Comparison of ENCODE assay signal across 24 mouse cellular contexts in the genomic region with DNA sequence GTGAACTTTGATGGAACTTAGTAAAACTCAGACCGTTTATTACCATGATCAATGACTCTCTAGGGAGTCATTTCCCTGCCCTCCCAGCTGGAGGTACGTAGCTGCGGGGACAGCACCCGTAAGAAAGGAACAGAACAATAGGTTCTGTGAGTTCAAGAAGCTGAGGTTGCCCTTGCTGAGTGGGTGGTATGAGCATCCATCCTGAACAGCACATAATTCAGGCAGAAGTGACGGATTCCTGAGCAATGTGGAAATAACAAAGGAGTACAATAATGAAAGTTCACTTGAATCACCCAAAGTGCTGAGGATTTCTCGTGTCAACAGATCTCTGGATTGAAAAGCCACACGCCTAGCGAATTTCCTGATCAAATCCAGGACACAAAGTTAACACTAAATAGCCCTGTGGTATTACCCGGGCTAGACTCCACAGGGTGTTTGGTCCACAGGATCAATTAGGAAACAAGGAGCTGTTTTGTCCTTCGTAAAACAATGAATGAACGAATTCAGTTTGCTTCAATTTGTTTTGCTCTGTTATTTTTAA. TPM values are rescaled to one million over a fixed set of nuclear protein-coding genes. Genes with fewer than 3 reads are reported as not detected.
A peak's percentile ranks its signal among the peaks of the same experiment; 100 is the strongest.
DNase-seq lines count a peak whose midpoint lies in the region; ATAC-seq lines count a peak whose summit lies in the region.
"Had no signal": no experiment of that assay in that cellular context is flagged by ENCODE, and none has a peak within 500 bp of the region (broad histone marks: within the 10 kb centered on the region; RNA-seq: fewer than 3 reads in every experiment).

No protein-coding gene starts in this region.

- H3K4me2 ChIP-seq in neural tube, embryonic 11.5 days (ENCODE audit: low read depth), result no peak overlapping the region
- H3K4me2 ChIP-seq in neural tube, embryonic 15.5 days, result no peak overlapping the region
- H3K4me2 ChIP-seq: embryonic facial prominence, embryonic 13.5 days; limb, embryonic 13.5 days; liver, embryonic 15.5 days had no signal

- WGBS in neural tube, embryonic 11.5 days, result 11% methylated on average over 11 of the region's 11 CpGs
- 9% methylated on average over 11 of the region's 11 CpGs for WGBS in neural tube, embryonic 15.5 days

- peak; percentile 51 for DNase-seq in neural tube, embryonic 11.5 days (ENCODE audit: low spot score)
- DNase-seq in ZHBTc4 (ENCODE audit: low read depth, low spot score), result peak; percentile 31
- peak; percentile 54 for DNase-seq in hindlimb bud, embryonic 11.5 days (ENCODE audit: extremely low spot score, low read depth, low spot score)
- DNase-seq in retina, postnatal 1 day, result peak; percentile 44
- DNase-seq in urinary bladder, adult 2 months (ENCODE audit: low spot score), result no peak
- DNase-seq: adrenal gland, postnatal 36 days; cerebellum, adult 11-12 months; cerebellum, postnatal 25 days; gastrocnemius, postnatal 14 days; kidney, adult 11 months; kidney, postnatal 4 days; layer of hippocampus, adult 9-11 months; right cerebral cortex, postnatal 25 days; thymus, postnatal 14 days had no signal

- H3K4me1 ChIP-seq in neural tube, embryonic 11.5 days (ENCODE audit: control insufficient read depth, insufficient read depth, low read length), result peaks cover 17% of the 10 kb centered on the region
- peaks cover 8% of the 10 kb centered on the region for H3K4me1 ChIP-seq in neural tube, embryonic 15.5 days
- H3K4me1 ChIP-seq: liver, embryonic 15.5 days had no signal

- H3K9ac ChIP-seq in neural tube, embryonic 11.5 days (ENCODE audit: low read length), result no peak overlapping the region
- H3K9ac ChIP-seq in neural tube, embryonic 15.5 days (replicated peaks), result no peak overlapping the region
- H3K9ac ChIP-seq: embryonic facial prominence, embryonic 13.5 days; limb, embryonic 13.5 days; liver, embryonic 15.5 days had no signal

- H3K27ac ChIP-seq in neural tube, embryonic 11.5 days (ENCODE audit: low read depth, low read length), result no peak overlapping the region
- H3K27ac ChIP-seq in neural tube, embryonic 15.5 days (replicated peaks), result no peak overlapping the region
- H3K27ac ChIP-seq: embryonic facial prominence, embryonic 13.5 days; hindbrain, embryonic 10.5 days; hindbrain, postnatal 0 days; limb, embryonic 13.5 days; liver, embryonic 15.5 days had no signal

- H3K27me3 ChIP-seq in neural tube, embryonic 11.5 days (ENCODE audit: control insufficient read depth, insufficient read depth, low read length), result peaks cover 6% of the 10 kb centered on the region; the same call in 1 of the 2 replicates
- H3K27me3 ChIP-seq in neural tube, embryonic 15.5 days (replicated peaks), result peaks cover 10% of the 10 kb centered on the region; the same call in 1 of the 2 replicates

- H3K9me3 ChIP-seq in neural tube, embryonic 11.5 days (ENCODE audit: control insufficient read depth, low read length), result no peaks in the 10 kb centered on the region
- H3K9me3 ChIP-seq in neural tube, embryonic 15.5 days (replicated peaks), result no peaks in the 10 kb centered on the region
- H3K9me3 ChIP-seq: embryonic facial prominence, embryonic 13.5 days; hindbrain, embryonic 10.5 days; limb, embryonic 13.5 days; liver, embryonic 15.5 days had no signal

- no peak overlapping the region for H3K4me3 ChIP-seq in neural tube, embryonic 11.5 days (ENCODE audit: low read depth, low read length)
- no peak overlapping the region for H3K4me3 ChIP-seq in neural tube, embryonic 15.5 days (replicated peaks)
- H3K4me3 ChIP-seq: embryonic facial prominence, embryonic 13.5 days; hindbrain, embryonic 10.5 days; limb, embryonic 13.5 days; liver, embryonic 15.5 days had no signal

- no peaks in the 10 kb centered on the region for H3K36me3 ChIP-seq in neural tube, embryonic 11.5 days (ENCODE audit: control insufficient read depth, insufficient read depth, low read length)
- H3K36me3 ChIP-seq in neural tube, embryonic 15.5 days, result no peaks in the 10 kb centered on the region
- H3K36me3 ChIP-seq: embryonic facial prominence, embryonic 13.5 days; hindbrain, embryonic 10.5 days; limb, embryonic 13.5 days; liver, embryonic 15.5 days had no signal

- ATAC-seq in neural tube, embryonic 11.5 days (ENCODE audit: insufficient read depth, low FRiP score, low TSS enrichment), result 0 out of 2 replicates have a peak, but pooled peaks have one; percentile 42
- ATAC-seq in neural tube, embryonic 15.5 days (ENCODE audit: low FRiP score), result no peak
- ATAC-seq in megakaryocyte-erythroid progenitor cell, adult 5-6 weeks (replicated peaks; ENCODE audit: low FRiP score, low TSS enrichment, poor library complexity, severe bottlenecking), result no peak
- ATAC-seq: forebrain, embryonic 14.5 days; hindbrain, postnatal 0 days; lung, postnatal 0 days had no signal

RNA-seq across cellular contexts. Expression of a gene that starts 50.4 kb away (rescaled TPM):
- 1.5 and 1.9 TPM in 2 replicates for polyA plus RNA-seq in neural tube, embryonic 11.5 days (2014; fragmentation: Nextera tagmentation; extraction: Ambion mirVana)
- 12.5 and 13.0 TPM in 2 replicates for polyA plus RNA-seq in neural tube, embryonic 15.5 days (2015; fragmentation: Nextera tagmentation; extraction: Ambion mirVana)
- polyA plus RNA-seq in urinary bladder, adult 2 months (2012; rRNA removed), result 0.12 and 0.15 TPM in 2 replicates
- total RNA-seq in megakaryocyte-erythroid progenitor cell, adult 5-6 weeks (2014; fragmentation: Nextera tagmentation), result not detected in 2 replicates
- total RNA-seq in megakaryocyte-erythroid progenitor cell, adult 5-6 weeks (2017), result not detected in 2 replicates
- total RNA-seq: ES-E14; gastrocnemius, postnatal 14 days had no signal
